Mouse (Mus musculus) olfactory bulb, adult 2 months (tissue): ENCODE measurements around the gene Tnfsf15.

Experiments
- CTCF ChIP-seq: fragments of 200-500 bp; IDR thresholded peaks from 2 replicates; pipeline ENCODE4 v1.5.1; 2012; ENCODE audit warnings: low read depth, mild to moderate bottlenecking, low read length, moderate library complexity; ENCODE audit not compliant: insufficient read depth
- POLR2A ChIP-seq: fragments of 200-500 bp; IDR thresholded peaks from 2 replicates; pipeline ENCODE4 v1.6.1; 2012; ENCODE audit warnings: mild to moderate bottlenecking, low read depth, low read length, moderate library complexity; ENCODE audit not compliant: insufficient read depth

DNA sequence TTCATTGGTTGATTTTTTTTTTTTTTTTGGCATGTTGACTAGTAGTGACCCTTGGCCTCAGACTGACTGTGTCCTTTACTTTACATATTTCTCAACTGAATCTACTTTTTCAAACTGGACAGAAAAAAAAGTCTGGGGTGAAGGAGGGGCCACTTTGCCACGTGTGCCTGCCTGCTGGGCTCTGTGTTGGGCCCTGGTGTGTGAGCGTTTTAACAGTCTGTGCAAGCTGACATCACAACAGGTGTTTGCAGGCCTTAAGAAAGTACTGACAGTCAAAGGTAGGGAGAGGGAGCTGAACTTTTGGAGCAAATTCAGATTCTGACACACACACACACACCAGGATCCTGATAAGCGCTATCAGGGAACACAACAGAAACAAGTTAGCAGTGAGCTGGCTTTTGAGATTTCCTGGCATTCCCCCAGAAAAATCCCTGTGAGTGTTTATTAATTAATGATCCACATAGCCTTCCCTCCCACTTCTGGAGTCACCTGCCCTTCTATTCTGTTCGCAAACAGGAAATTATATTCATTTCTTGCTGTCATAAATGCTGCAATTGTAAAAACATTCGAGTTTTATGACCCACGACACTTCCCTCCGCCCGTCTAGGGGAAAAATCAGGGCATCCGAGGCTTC lies 6.4 kb downstream of the Tnfsf15 start:
- TF ChIP-seq CTCF (no peak), POLR2A (no peak)
